Comparison of ENCODE assay signal across 7 mouse cellular contexts in genomic region chr11:72576111-72576465, GRCm38 (mm10). TPM values are rescaled to one million over a fixed set of nuclear protein-coding genes. Genes with fewer than 3 reads are reported as not detected.
DNase-seq lines count a peak whose midpoint lies in the region; ATAC-seq and TF ChIP-seq lines count a peak whose summit lies in the region.

No protein-coding gene starts in this region.

- no peak for TF ChIP-seq CTCF in embryonic fibroblast, embryonic 13.5 days (IDR thresholded peaks at IDR 0.05; ENCODE audit: borderline replicate concordance, insufficient read depth, low read length)
- TF ChIP-seq CTCF in hindbrain, postnatal 0 days (IDR thresholded peaks at IDR 0.05; ENCODE audit: low read depth): no peak

- TF ChIP-seq POLR2A in embryonic fibroblast, embryonic 13.5 days (IDR thresholded peaks at IDR 0.05; ENCODE audit: low read depth, low read length): no peak

- peak overlapping the region; percentile 33; the same call in 1 of the 2 replicates for H3K4me3 ChIP-seq in embryonic fibroblast, embryonic 13.5 days (ENCODE audit: insufficient read depth, low read length)
- H3K4me3 ChIP-seq in hindbrain, postnatal 0 days (ENCODE audit: low read length): peak overlapping the region; percentile 33
- H3K4me3 ChIP-seq in neural tube, embryonic 12.5 days: 0 out of 2 replicates have a peak overlapping the region, but pooled peaks have one; percentile 4

- H3K27me3 ChIP-seq in hindbrain, postnatal 0 days (ENCODE audit: insufficient read depth, low read length): no peaks in the 10 kb centered on the region
- 0 out of 2 replicates have a peak, but pooled peaks cover 3% of the 10 kb centered on the region for H3K27me3 ChIP-seq in neural tube, embryonic 12.5 days (replicated peaks)

- 27% methylated on average over 7 of the region's 7 CpGs for WGBS in hindbrain, postnatal 0 days
- WGBS in neural tube, embryonic 12.5 days: 24% methylated on average over 7 of the region's 7 CpGs

- peaks cover 4% of the 10 kb centered on the region; the same call in 1 of the 2 replicates for H3K4me1 ChIP-seq in embryonic fibroblast, embryonic 13.5 days (ENCODE audit: control insufficient read depth, insufficient read depth, low read length)
- H3K4me1 ChIP-seq in hindbrain, postnatal 0 days (ENCODE audit: insufficient read depth, low read length): no peaks in the 10 kb centered on the region
- 0 out of 2 replicates have a peak, but pooled peaks cover 10% of the 10 kb centered on the region for H3K4me1 ChIP-seq in neural tube, embryonic 12.5 days

- peak; percentile 60 for DNase-seq in left cerebral cortex, postnatal 4 days
- DNase-seq in left cerebral cortex, adult 11 months (ENCODE audit: low spot score): no peak
- DNase-seq in hindbrain, postnatal 0 days (ENCODE audit: low spot score): peak; percentile 9
- no peak for DNase-seq in urinary bladder, postnatal 10 days (ENCODE audit: low spot score)
- no peak for DNase-seq in spleen, adult 12 weeks (ENCODE audit: low spot score)

- H3K4me2 ChIP-seq in hindbrain, postnatal 0 days (ENCODE audit: low read depth, low read length): peak overlapping the region; percentile 68
- peak overlapping the region; percentile 62 for H3K4me2 ChIP-seq in neural tube, embryonic 12.5 days (replicated peaks)

- no peaks in the 10 kb centered on the region for H3K9me3 ChIP-seq in hindbrain, postnatal 0 days (ENCODE audit: low read length)
- H3K9me3 ChIP-seq in neural tube, embryonic 12.5 days: no peaks in the 10 kb centered on the region

- peak overlapping the region; percentile 50; the same call in 1 of the 2 replicates for H3K9ac ChIP-seq in hindbrain, postnatal 0 days (replicated peaks; ENCODE audit: low read length)
- 0 out of 2 replicates have a peak overlapping the region, but pooled peaks have one; percentile 22 for H3K9ac ChIP-seq in neural tube, embryonic 12.5 days

- no peaks in the 10 kb centered on the region for H3K36me3 ChIP-seq in hindbrain, postnatal 0 days (ENCODE audit: insufficient read depth, low read length)
- no peaks in the 10 kb centered on the region for H3K36me3 ChIP-seq in neural tube, embryonic 12.5 days

- no peak for ATAC-seq in hindbrain, postnatal 0 days
- no peak; the same call in 1 of the 2 replicates for ATAC-seq in neural tube, embryonic 12.5 days (ENCODE audit: low FRiP score, low read depth)

- intact Hi-C loops in left cerebral cortex, postnatal 4 days (cut with DNase I): no loop called here

- H3K27ac ChIP-seq in embryonic fibroblast, embryonic 13.5 days (ENCODE audit: insufficient read depth, low read length): no peak overlapping the region
- 0 out of 2 replicates have a peak overlapping the region, but pooled peaks have one; percentile 62 for H3K27ac ChIP-seq in hindbrain, postnatal 0 days
- no peak overlapping the region for H3K27ac ChIP-seq in neural tube, embryonic 12.5 days

RNA-seq across cellular contexts. Expression of gene Spns3, which starts 25.8 kb away (rescaled TPM):
- total RNA-seq in left cerebral cortex, postnatal 4 days (2021): under 1 TPM; 0.18 to 0.26 TPM
- not detected in 2 replicates for polyA plus RNA-seq in embryonic fibroblast, embryonic 13.5 days (2011; ENCODE audit: insufficient read length, low read depth, missing spikeins)
- total RNA-seq in hindbrain, postnatal 0 days (2014; rRNA removed): 0.10 TPM in 1 of 2 replicates, not detected in the other
- polyA plus RNA-seq in hindbrain, postnatal 0 days (2015; fragmentation: Nextera tagmentation; extraction: Ambion mirVana): 0.13 and 0.25 TPM in 2 replicates
- polyA plus RNA-seq in neural tube, embryonic 12.5 days (2016; fragmentation: Nextera tagmentation; extraction: Ambion mirVana): 0.22 TPM in 1 of 2 replicates, not detected in the other

RNA-seq across cellular contexts. Expression of gene Ube2g1, which starts 31.0 kb away (rescaled TPM):
- 10 to 100 TPM; 65.6 to 72.0 TPM for total RNA-seq in left cerebral cortex, postnatal 4 days (2021)
- 37.4 and 44.0 TPM in 2 replicates for polyA plus RNA-seq in embryonic fibroblast, embryonic 13.5 days (2011; ENCODE audit: insufficient read length, low read depth, missing spikeins)
- total RNA-seq in hindbrain, postnatal 0 days (2014; rRNA removed): 32.0 and 40.1 TPM in 2 replicates
- polyA plus RNA-seq in hindbrain, postnatal 0 days (2015; fragmentation: Nextera tagmentation; extraction: Ambion mirVana): 65.4 and 68.1 TPM in 2 replicates
- polyA plus RNA-seq in neural tube, embryonic 12.5 days (2016; fragmentation: Nextera tagmentation; extraction: Ambion mirVana): 114 and 119 TPM in 2 replicates

Comparison
In these comparisons a context has a peak if more than half of its experiments do, and no peak if none do; other contexts are left out.
1. DNase-seq: peak in left cerebral cortex, postnatal 4 days (single experiment) and hindbrain, postnatal 0 days (single experiment); none in left cerebral cortex, adult 11 months (single experiment), urinary bladder, postnatal 10 days (single experiment) and spleen, adult 12 weeks (single experiment).
2. Peak in every context shown above with its lines, with median percentiles within 50 percentile points of each other: H3K4me3 ChIP-seq.